Mouse (Mus musculus) stomach, embryonic 15.5 days (tissue): ENCODE results near the gene Slc7a10. TPM values are rescaled to one million over a fixed set of nuclear protein-coding genes. Genes with fewer than 3 reads are reported as not detected.
"Not testable (repeated sequence)": the region's sequence is repeated elsewhere in the genome, so short reads cannot be mapped to it uniquely, and the experiment has no call there.

Experiments
- ATAC-seq: fragments of 200-750 bp; cut with Nextera tagmentation; 2 replicates; pipeline ENCODE4 v1.8.0; 2017; ENCODE audit warnings: low read depth, moderate number of reproducible peaks, moderate TSS enrichment; ENCODE audit not compliant: insufficient read depth, low FRiP score
- H3K27ac ChIP-seq: fragments of 300-500 bp; sonication (generic); 2 replicates; pipeline ENCODE4 v1.5.1; 2015; ENCODE audit warnings: mild to moderate bottlenecking, inconsistent platforms
- H3K27me3 ChIP-seq: fragments of 300-500 bp; sonication (generic); replicated peaks from 2 replicates; pipeline ENCODE4 v1.6.1; 2015; ENCODE audit warnings: inconsistent platforms
- H3K36me3 ChIP-seq: fragments of 300-500 bp; sonication (generic); 2 replicates; pipeline ENCODE4 v1.6.1; 2015; ENCODE audit warnings: inconsistent platforms
- H3K4me1 ChIP-seq: fragments of 300-500 bp; sonication (generic); 2 replicates; pipeline ENCODE4 v1.6.1; 2015; ENCODE audit warnings: inconsistent platforms
- H3K4me2 ChIP-seq: fragments of 300-500 bp; sonication (generic); 2 replicates; pipeline ENCODE4 v1.6.1; 2015; ENCODE audit warnings: mild to moderate bottlenecking, inconsistent platforms
- H3K4me3 ChIP-seq: fragments of 300-500 bp; sonication (generic); replicated peaks from 2 replicates; pipeline ENCODE4 v1.5.1; 2015; ENCODE audit warnings: inconsistent platforms
- H3K9ac ChIP-seq: fragments of 300-500 bp; sonication (generic); 2 replicates; pipeline ENCODE4 v1.6.1; 2015; ENCODE audit warnings: inconsistent platforms
- H3K9me3 ChIP-seq: fragments of 300-500 bp; sonication (generic); 2 replicates; pipeline ENCODE4 v1.6.1; 2016; ENCODE audit warnings: inconsistent platforms
- WGBS: fragments of 180-500 bp; shearing (Covaris S2); methylation state at CpG from one replicate; pipeline ENCODE4 v1.1.7; 2015; 5-methylcytosine and 5-hydroxymethylcytosine counted together
- polyA plus RNA-seq: library from polyadenylated mRNA; unstranded; fragments of >200 nt; fragmentation: Nextera tagmentation; extraction: Ambion mirVana; gene quantifications from 2 replicates; pipeline ENCODE4 v1.2.1, GENCODE M21; 2015

Slc7a10 gene
- polyA plus RNA-seq, 1 experiment from 2014 or later = 3.3 TPM

- Histone ChIP-seq H3K36me3 (no peaks in the 10 kb centered on the region), H3K27me3 (no peaks in the 10 kb centered on the region), H3K27ac (no peak overlapping the region), H3K9ac (no peak overlapping the region), H3K4me2 (peak overlapping the region; percentile 91), H3K4me3 (peak overlapping the region; percentile 69), H3K4me1 (peaks cover 10% of the 10 kb centered on the region), H3K9me3 (no peaks in the 10 kb centered on the region)
- WGBS = 45% methylated on average over 5 of the region's 5 CpGs
- ATAC-seq = no peak
These were observed 29.5 kb downstream of the Slc7a10 start for GRCm38 (mm10) chr7:35215731-35216130.

- 66% methylated on average over 9 of the region's 9 CpGs for WGBS
- ATAC-seq = no peak
These were observed 34.6 kb downstream of the Slc7a10 start for GRCm38 (mm10) chr7:35220694-35221365.

GRCm38 (mm10) chr7:35230333-35230732 is 44.1 kb downstream of the Slc7a10 start:
- Histone ChIP-seq H3K9ac (no peak overlapping the region), H3K4me2 (no peak overlapping the region), H3K9me3 (no peaks in the 10 kb centered on the region), H3K27ac (no peak overlapping the region), H3K4me3 (no peak overlapping the region), H3K27me3 (no peaks in the 10 kb centered on the region), H3K4me1 (no peaks in the 10 kb centered on the region), H3K36me3 (no peaks in the 10 kb centered on the region)
- no peak for ATAC-seq
- 78% methylated on average over 3 of the region's 3 CpGs for whole genome bisulfite sequencing

More at GRCm38 (mm10) chr7:35220694-35221365, 34.6 kb downstream of the Slc7a10 start:
- no peaks in the 10 kb centered on the region for H3K9me3 ChIP-seq
- H3K4me2 ChIP-seq = no peak overlapping the region
- H3K27me3 ChIP-seq = no peaks in the 10 kb centered on the region
- no peak overlapping the region for H3K4me3 ChIP-seq
- H3K27ac ChIP-seq = no peak overlapping the region
- H3K4me1 ChIP-seq = no peaks in the 10 kb centered on the region
- no peaks in the 10 kb centered on the region for H3K36me3 ChIP-seq
- no peak overlapping the region for H3K9ac ChIP-seq

GRCm38 (mm10) chr7:35232796-35233455 is 46.7 kb downstream of the Slc7a10 start:
- Histone ChIP-seq H3K36me3 (no peaks in the 10 kb centered on the region), H3K27ac (no peak overlapping the region), H3K4me3 (no peak overlapping the region), H3K9ac (no peak overlapping the region), H3K9me3 (no peaks in the 10 kb centered on the region), H3K4me2 (no peak overlapping the region), H3K4me1 (no peaks in the 10 kb centered on the region), H3K27me3 (no peaks in the 10 kb centered on the region)
- ATAC-seq = no peak
- 36% methylated on average over 13 of the region's 13 CpGs for WGBS

- H3K4me3 ChIP-seq = peak overlapping the region; percentile 66
- no peaks in the 10 kb centered on the region for H3K27me3 ChIP-seq
- peak overlapping the region; percentile 86; the same call in 1 of the 2 replicates for H3K27ac ChIP-seq
- no peak for ATAC-seq
- WGBS = 49% methylated on average over 12 of the region's 12 CpGs
- no peaks in the 10 kb centered on the region for H3K9me3 ChIP-seq
- H3K9ac ChIP-seq = no peak overlapping the region
- peak overlapping the region; percentile 64 for H3K4me2 ChIP-seq
- H3K4me1 ChIP-seq = no peaks in the 10 kb centered on the region
- H3K36me3 ChIP-seq = no peaks in the 10 kb centered on the region
These were observed 47.7 kb downstream of the Slc7a10 start for GRCm38 (mm10) chr7:35233861-35234260.

GRCm38 (mm10) chr7:35234361-35235245 is 48.4 kb downstream of the Slc7a10 start:
- no peaks in the 10 kb centered on the region for H3K9me3 ChIP-seq
- H3K4me1 ChIP-seq = no peaks in the 10 kb centered on the region
- under 1% methylated on average over 45 of the region's 45 CpGs for WGBS

GRCm38 (mm10) chr7:35235308-35235707 is 49.1 kb downstream of the Slc7a10 start:
- Histone ChIP-seq H3K36me3 (no peaks in the 10 kb centered on the region), H3K9ac (no peak overlapping the region), H3K9me3 (no peaks in the 10 kb centered on the region), H3K4me2 (peak overlapping the region; percentile 51), H3K4me3 (peak overlapping the region; percentile 66), H3K4me1 (no peaks in the 10 kb centered on the region), H3K27ac (peak overlapping the region; percentile 64), H3K27me3 (no peaks in the 10 kb centered on the region)
- peak; percentile 48; the same call in 1 of the 2 replicates for ATAC-seq
- WGBS = 18% methylated on average over 9 of the region's 9 CpGs

More at GRCm38 (mm10) chr7:35234361-35235245, 48.4 kb downstream of the Slc7a10 start:
- peak; percentile 95 for ATAC-seq
- H3K4me2 ChIP-seq = peak overlapping the region; percentile 64
- no peaks in the 10 kb centered on the region for H3K36me3 ChIP-seq
- H3K27me3 ChIP-seq = no peaks in the 10 kb centered on the region
- H3K4me3 ChIP-seq = peak overlapping the region; percentile 66
- peak overlapping the region; percentile 94 for H3K27ac ChIP-seq
- peak overlapping the region; percentile 52; the same call in 1 of the 2 replicates for H3K9ac ChIP-seq

GRCm38 (mm10) chr7:35237935-35238334 is 51.8 kb downstream of the Slc7a10 start:
- not testable (repeated sequence) for H3K27me3 ChIP-seq, H3K9me3 ChIP-seq, H3K4me1 ChIP-seq, ATAC-seq, H3K9ac ChIP-seq, H3K4me2 ChIP-seq, H3K36me3 ChIP-seq, H3K27ac ChIP-seq, H3K4me3 ChIP-seq
- WGBS = 73% methylated on average over 3 of the region's 3 CpGs

Other genes with a start within 250 kb of the Slc7a10 start
- 36.5 and 37.9 TPM in 2 replicates for gene Cebpg, start 129.8 kb upstream of the Slc7a10 start, polyA plus RNA-seq
- gene Cebpa, start 67.1 kb upstream of the Slc7a10 start, polyA plus RNA-seq = 6.6 and 7.0 TPM in 2 replicates
- 6.3 and 7.1 TPM in 2 replicates for gene Lrp3, start 29.1 kb downstream of the Slc7a10 start, polyA plus RNA-seq
- 13.2 and 13.7 TPM in 2 replicates for gene Gpatch1, start 132.1 kb downstream of the Slc7a10 start, polyA plus RNA-seq
- gene Rhpn2, start 147.8 kb downstream of the Slc7a10 start, polyA plus RNA-seq = 29.2 and 38.2 TPM in 2 replicates
- 17.1 and 17.5 TPM in 2 replicates for gene Faap24, start 210.5 kb downstream of the Slc7a10 start, polyA plus RNA-seq
- gene Cep89, start 210.7 kb downstream of the Slc7a10 start, polyA plus RNA-seq = 45.4 and 49.3 TPM in 2 replicates